Mouse (Mus musculus) limb, embryonic 11.5 days (tissue): ENCODE data around the gene Anapc11. TPM values are rescaled to one million over a fixed set of nuclear protein-coding genes. Genes with fewer than 3 reads are reported as not detected.

ENCODE experiments used
- ATAC-seq: fragments of 200-750 bp; cut with Nextera tagmentation; 2 replicates; pipeline ENCODE4 v1.8.0; 2017; ENCODE audit warnings: low read depth; ENCODE audit not compliant: insufficient number of reproducible peaks, low FRiP score, low TSS enrichment
- DNase-seq: peaks from one replicate; pipeline ENCODE4 v3.0.0-alpha.2; 2015; ENCODE audit warnings: low spot score
- H3K27ac ChIP-seq: fragments of 300-500 bp; sonication (generic); replicated peaks from 2 replicates; pipeline ENCODE4 v1.5.1; 2014; ENCODE audit warnings: low read depth, mild to moderate bottlenecking, low read length
- H3K27me3 ChIP-seq: fragments of 300-500 bp; sonication (generic); 2 replicates; pipeline ENCODE4 v1.6.1; 2014; ENCODE audit warnings: mild to moderate bottlenecking, low read length, mixed read lengths; ENCODE audit not compliant: control insufficient read depth, insufficient read depth
- H3K36me3 ChIP-seq: fragments of 300-500 bp; sonication (generic); 2 replicates; pipeline ENCODE4 v1.6.1; 2014; ENCODE audit warnings: mild to moderate bottlenecking, low read length, moderate library complexity, mixed read lengths; ENCODE audit not compliant: control insufficient read depth, insufficient read depth
- H3K4me1 ChIP-seq: fragments of 300-500 bp; sonication (generic); 2 replicates; pipeline ENCODE4 v1.6.1; 2014; ENCODE audit warnings: low read length, mixed read lengths; ENCODE audit not compliant: control insufficient read depth, insufficient read depth
- H3K4me2 ChIP-seq: fragments of 300-500 bp; sonication (generic); 2 replicates; pipeline ENCODE4 v1.6.1; 2014; ENCODE audit warnings: low read depth, mild to moderate bottlenecking, moderate library complexity; ENCODE audit not compliant: severe bottlenecking
- H3K4me3 ChIP-seq: fragments of 300-500 bp; sonication (generic); 2 replicates; pipeline ENCODE4 v1.5.1; 2014; ENCODE audit warnings: low read depth, low read length
- H3K9ac ChIP-seq: fragments of 300-500 bp; sonication (generic); 2 replicates; pipeline ENCODE4 v1.6.1; 2014; ENCODE audit warnings: mild to moderate bottlenecking, low read length
- H3K9me3 ChIP-seq: fragments of 300-500 bp; sonication (generic); 2 replicates; pipeline ENCODE4 v1.6.1; 2016; ENCODE audit warnings: low read length; ENCODE audit not compliant: control insufficient read depth
- WGBS: fragments of 180-500 bp; shearing (Covaris S2); extraction: QIAGEN DNeasy Blood & Tissue Kit; methylation state at CpG from one replicate; pipeline ENCODE4 v1.1.7; 2014; 5-methylcytosine and 5-hydroxymethylcytosine counted together
- polyA plus RNA-seq: library from polyadenylated mRNA; unstranded; fragments of >200 nt; fragmentation: Nextera tagmentation; extraction: Ambion mirVana; gene quantifications from 2 replicates; pipeline ENCODE4 v1.2.1, GENCODE M21; 2014

Anapc11 gene
- polyA plus RNA-seq, 1 experiment from 2014 or later, result 223 TPM

DNA sequence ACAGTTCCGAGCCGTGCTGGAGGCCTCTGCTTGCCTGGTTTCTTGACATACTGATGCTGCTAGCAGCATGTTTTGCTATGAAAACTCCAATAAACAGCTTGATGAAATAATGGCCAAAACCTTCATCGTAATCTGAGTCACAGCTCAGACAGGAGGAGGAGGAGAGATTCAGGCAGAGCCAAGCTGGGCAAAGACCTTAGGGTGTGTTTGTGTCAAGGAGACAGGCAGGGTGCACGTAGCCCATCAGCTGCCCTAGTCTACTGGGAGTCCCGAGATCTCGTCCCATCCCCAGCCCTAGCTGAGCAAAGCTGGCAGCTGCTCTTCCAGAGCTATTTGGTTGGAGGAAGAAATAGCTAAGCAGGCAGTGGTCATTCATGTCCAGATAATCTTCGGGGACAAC lies 7.4 kb downstream of the Anapc11 start:
- ATAC-seq (no peak), DNase-seq (no peak)
- 91% methylated on average over 7 of the region's 7 CpGs for WGBS
- no peak overlapping the region for H3K9ac ChIP-seq
- no peak overlapping the region for H3K4me3 ChIP-seq
- H3K27me3 ChIP-seq, result 0 out of 2 replicates have a peak, but pooled peaks cover 10% of the 10 kb centered on the region
- peaks cover 12% of the 10 kb centered on the region for H3K36me3 ChIP-seq
- H3K4me2 ChIP-seq, result no peak overlapping the region
- H3K27ac ChIP-seq, result no peak overlapping the region
- peaks cover 6% of the 10 kb centered on the region; the same call in 1 of the 2 replicates for H3K4me1 ChIP-seq
- H3K9me3 ChIP-seq, result no peaks in the 10 kb centered on the region

DNA sequence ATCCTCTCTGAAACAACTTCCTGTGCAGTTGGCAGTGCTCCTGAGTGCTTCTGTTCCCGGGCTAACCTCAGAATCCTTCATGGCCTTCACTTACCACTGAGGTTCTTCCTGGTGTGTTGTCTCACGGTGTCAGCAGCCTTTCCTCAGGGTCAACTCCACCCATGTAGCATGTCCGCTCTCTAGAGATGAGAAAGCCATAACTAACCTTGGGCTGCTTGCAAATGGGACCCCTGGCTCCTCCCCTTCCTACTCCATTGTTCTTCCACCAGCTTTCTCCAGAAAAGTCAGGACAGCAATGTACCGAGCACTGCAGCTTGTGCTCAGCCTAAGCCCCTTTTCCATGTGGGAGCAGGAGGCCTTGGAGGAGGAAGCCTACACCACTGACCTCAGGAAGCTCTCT lies 8.5 kb downstream of the Anapc11 start:
- H3K36me3 ChIP-seq, result peaks cover 12% of the 10 kb centered on the region
- H3K27me3 ChIP-seq, result 0 out of 2 replicates have a peak, but pooled peaks cover 10% of the 10 kb centered on the region
- no peak for ATAC-seq
- H3K9ac ChIP-seq, result no peak overlapping the region
- H3K4me2 ChIP-seq, result no peak overlapping the region
- H3K27ac ChIP-seq, result no peak overlapping the region
- H3K4me1 ChIP-seq, result peaks cover 6% of the 10 kb centered on the region; the same call in 1 of the 2 replicates
- H3K9me3 ChIP-seq, result no peaks in the 10 kb centered on the region
- no peak overlapping the region for H3K4me3 ChIP-seq
- DNase-seq, result no peak
- 79% methylated on average over 4 of the region's 4 CpGs for WGBS

DNA sequence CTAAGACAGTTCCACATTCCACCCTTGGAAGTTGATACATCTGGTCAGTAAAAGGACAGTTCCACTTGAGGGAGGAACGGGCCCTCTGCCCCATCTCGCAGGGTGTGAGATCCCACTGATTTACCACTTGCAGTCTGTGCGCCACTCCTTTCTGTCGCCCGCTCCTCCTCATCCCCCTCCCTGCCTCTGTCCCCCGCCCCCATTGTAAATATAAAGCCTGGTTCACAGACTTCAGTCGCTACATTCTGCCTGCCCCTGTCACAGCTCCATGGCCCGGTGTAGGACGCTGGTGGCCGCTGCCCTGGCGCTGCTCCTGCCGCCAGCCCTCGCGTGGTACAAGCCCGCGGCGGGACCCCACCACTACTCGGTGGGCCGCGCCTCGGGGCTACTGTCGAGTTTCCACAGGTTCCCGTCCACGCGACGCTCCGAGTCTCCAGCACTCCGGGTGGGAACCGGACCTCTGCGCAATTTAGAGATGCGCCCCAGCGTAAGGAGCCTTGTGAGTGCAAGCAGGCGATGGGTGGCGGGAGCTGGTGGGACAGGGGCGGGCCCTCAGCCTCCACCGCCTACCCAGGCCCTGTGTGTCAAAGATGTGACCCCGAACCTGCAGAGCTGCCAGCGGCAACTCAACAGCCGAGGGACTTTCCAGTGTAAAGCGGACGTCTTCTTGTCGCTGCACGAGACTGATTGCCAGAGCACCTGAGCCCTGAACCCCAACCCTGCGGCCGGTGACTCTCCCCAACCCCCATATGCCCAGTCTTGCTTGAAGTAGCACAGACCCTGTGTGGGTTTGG lies 10.2 kb downstream of the Anapc11 start, which contains the start of gene Npb:
Gene Npb (plus strand): TSS at position 237 of the 794 bp plus-strand sequence.
- peak within 1 kb of the TSS; percentile 22 for H3K4me3 ChIP-seq
- peaks cover 6% of the 10 kb centered on the region; the same call in 1 of the 2 replicates for H3K4me1 ChIP-seq
- WGBS, result 4% methylated on average over 45 of the region's 45 CpGs
- peak within 1 kb of the TSS; percentile 52 for H3K9ac ChIP-seq
- H3K9me3 ChIP-seq, result no peaks in the 10 kb centered on the region
- ATAC-seq (peak; percentile 22; the same call in 1 of the 2 replicates), DNase-seq (no peak)
- no peak within 1 kb of the TSS for H3K27ac ChIP-seq
- H3K36me3 ChIP-seq, result peaks cover 10% of the 10 kb centered on the region
- H3K4me2 ChIP-seq, result peak within 1 kb of the TSS; percentile 56
- H3K27me3 ChIP-seq, result 0 out of 2 replicates have a peak, but pooled peaks cover 10% of the 10 kb centered on the region

DNA sequence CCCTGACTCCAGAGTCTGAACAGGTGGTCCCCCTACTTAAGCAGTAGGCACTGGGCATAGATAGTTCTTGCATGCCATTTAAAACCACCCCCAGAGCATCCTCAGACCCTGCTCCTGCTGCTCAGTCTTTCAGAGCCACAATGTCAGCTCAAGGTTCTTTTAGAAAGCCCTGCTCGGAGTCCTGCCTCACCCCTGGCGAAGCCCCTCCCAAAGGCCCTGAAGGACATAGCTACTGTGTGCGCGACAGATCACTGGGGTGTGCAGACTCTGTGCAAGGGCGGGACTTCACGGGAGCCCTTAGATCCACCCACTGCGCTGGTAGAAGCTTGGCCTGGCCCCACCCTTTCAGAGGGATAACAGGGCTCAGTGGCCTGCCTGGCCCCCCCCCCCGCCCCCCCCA lies 11.0 kb downstream of the Anapc11 start:
- Histone ChIP-seq H3K9ac (no peak overlapping the region; the same call in 1 of the 2 replicates), H3K9me3 (no peaks in the 10 kb centered on the region), H3K4me3 (no peak overlapping the region), H3K4me1 (peaks cover 6% of the 10 kb centered on the region; the same call in 1 of the 2 replicates), H3K36me3 (peaks cover 10% of the 10 kb centered on the region), H3K27me3 (0 out of 2 replicates have a peak, but pooled peaks cover 10% of the 10 kb centered on the region), H3K4me2 (no peak overlapping the region), H3K27ac (no peak overlapping the region)
- WGBS, result 42% methylated on average over 8 of the region's 8 CpGs
- ATAC-seq (no peak), DNase-seq (no peak)

DNA sequence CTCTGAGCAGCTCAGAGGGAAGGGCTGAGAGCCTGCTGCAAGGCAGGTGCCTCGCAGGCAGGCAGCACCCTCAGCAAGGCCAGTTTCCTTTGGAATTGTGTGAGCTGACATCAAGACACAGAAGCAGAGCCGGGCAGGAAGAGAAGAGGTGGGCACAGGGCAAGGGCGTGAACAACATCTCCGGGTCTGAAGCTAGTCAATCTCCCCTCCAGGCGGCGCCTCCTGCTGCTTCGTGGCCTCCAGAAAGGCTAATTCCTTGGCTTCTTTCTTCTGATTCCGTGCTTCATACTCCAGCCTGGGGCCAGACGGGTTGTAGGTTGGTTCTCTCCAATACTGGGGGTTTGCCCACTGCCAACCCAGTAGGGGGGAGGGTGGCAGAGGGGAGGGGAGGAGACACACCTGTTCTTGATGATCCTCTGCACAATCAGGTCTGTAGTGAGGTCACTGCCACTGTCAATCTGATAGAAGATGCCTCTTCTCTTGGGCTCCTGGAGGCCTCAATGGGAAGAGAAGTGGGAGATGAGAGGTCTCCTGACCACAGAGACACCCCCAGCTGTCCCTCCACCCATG lies 12.3 kb downstream of the Anapc11 start:
- H3K9ac ChIP-seq, result no peak overlapping the region
- peaks cover 10% of the 10 kb centered on the region for H3K36me3 ChIP-seq
- no peak overlapping the region for H3K27ac ChIP-seq
- DNase-seq (no peak), ATAC-seq (no peak)
- H3K4me2 ChIP-seq, result no peak overlapping the region
- 84% methylated on average over 9 of the region's 9 CpGs for WGBS
- 0 out of 2 replicates have a peak, but pooled peaks cover 10% of the 10 kb centered on the region for H3K27me3 ChIP-seq
- peaks cover 6% of the 10 kb centered on the region; the same call in 1 of the 2 replicates for H3K4me1 ChIP-seq
- H3K9me3 ChIP-seq, result no peaks in the 10 kb centered on the region
- H3K4me3 ChIP-seq, result no peak overlapping the region

DNA sequence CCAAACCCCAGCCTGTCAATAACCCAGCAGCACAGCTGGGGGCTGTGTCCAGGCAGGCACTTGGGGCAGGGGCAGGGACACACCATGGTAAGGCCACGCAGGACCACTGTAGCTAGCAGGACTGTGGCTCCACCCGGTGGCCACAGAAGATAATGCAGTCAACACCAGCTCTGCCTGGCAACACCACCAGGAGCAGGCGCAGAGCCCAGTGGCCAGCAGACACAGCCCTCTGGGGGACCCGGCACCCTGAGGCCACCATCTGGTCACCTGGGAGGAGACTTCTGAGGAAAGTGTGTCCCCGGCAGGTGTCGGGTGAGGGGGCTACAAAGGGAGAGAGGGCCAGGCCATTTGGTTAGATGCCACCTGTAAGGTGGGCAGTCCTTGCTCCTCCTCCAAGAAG lies 14.5 kb downstream of the Anapc11 start:
- WGBS, result 36% methylated on average over 6 of the region's 6 CpGs
- peaks cover 14% of the 10 kb centered on the region for H3K4me1 ChIP-seq
- H3K27ac ChIP-seq, result no peak overlapping the region
- 0 out of 2 replicates have a peak, but pooled peaks cover 6% of the 10 kb centered on the region for H3K27me3 ChIP-seq
- no peak overlapping the region for H3K4me2 ChIP-seq
- H3K9me3 ChIP-seq, result no peaks in the 10 kb centered on the region
- no peak overlapping the region for H3K4me3 ChIP-seq
- H3K36me3 ChIP-seq, result peaks cover 7% of the 10 kb centered on the region
- H3K9ac ChIP-seq, result no peak overlapping the region
- DNase-seq (peak; percentile 78), ATAC-seq (no peak)

DNA sequence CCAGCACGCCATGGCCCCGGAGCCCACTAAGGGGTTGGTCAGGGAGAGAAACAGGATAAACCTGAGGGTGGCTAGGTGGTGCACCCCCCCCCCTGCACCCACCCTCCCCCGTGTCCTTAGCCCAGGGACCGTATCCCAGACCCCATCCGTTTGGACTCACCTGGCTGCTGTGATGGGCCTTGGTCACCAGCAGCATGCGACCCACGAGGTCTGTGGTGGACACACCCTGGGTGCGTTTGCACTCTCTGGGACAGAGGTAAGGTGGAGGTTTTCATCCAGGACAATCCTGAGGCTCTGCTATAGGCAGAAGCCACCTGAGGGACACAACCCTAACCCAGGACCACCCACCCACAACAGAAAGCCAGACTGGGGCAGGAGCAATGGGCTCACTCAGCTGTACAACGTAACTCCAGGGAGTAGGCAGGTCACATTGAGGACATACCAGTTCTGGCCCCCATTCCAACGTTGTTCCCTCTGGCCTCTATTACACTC lies 15.3 kb downstream of the Anapc11 start:
- ATAC-seq (no peak), DNase-seq (no peak)
- no peak overlapping the region for H3K4me3 ChIP-seq
- 86% methylated on average over 10 of the region's 10 CpGs for whole genome bisulfite sequencing
- no peaks in the 10 kb centered on the region for H3K9me3 ChIP-seq
- 0 out of 2 replicates have a peak, but pooled peaks cover 6% of the 10 kb centered on the region for H3K27me3 ChIP-seq
- peaks cover 8% of the 10 kb centered on the region for H3K36me3 ChIP-seq
- no peak overlapping the region for H3K27ac ChIP-seq
- no peak overlapping the region for H3K9ac ChIP-seq
- no peak overlapping the region for H3K4me2 ChIP-seq
- peaks cover 16% of the 10 kb centered on the region for H3K4me1 ChIP-seq

DNA sequence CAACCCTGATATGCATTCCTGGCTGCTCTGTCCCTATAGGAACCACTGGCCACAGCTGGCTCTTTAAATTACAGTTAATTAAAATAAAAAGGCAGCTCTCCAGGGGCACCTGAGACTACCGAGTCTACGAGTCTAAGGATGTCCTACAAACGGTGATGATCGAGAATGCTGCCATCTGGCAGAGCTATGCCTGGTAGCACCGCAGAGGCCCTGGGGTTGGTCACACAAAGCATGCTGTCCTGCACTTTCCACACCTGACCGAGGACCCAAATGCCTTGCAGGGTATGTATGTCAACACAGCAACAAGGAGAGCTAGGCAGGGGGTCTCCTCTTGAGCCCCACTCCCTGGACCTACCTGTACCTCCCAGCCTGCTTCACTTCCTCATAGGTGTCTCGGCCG lies 15.8 kb downstream of the Anapc11 start:
- 88% methylated on average over 8 of the region's 8 CpGs for WGBS
- H3K27me3 ChIP-seq, result 0 out of 2 replicates have a peak, but pooled peaks cover 5% of the 10 kb centered on the region
- no peak overlapping the region for H3K9ac ChIP-seq
- H3K9me3 ChIP-seq, result no peaks in the 10 kb centered on the region
- no peak for ATAC-seq
- no peak overlapping the region for H3K27ac ChIP-seq
- H3K4me1 ChIP-seq, result peaks cover 11% of the 10 kb centered on the region
- DNase-seq, result no peak
- H3K36me3 ChIP-seq, result peaks cover 11% of the 10 kb centered on the region
- no peak overlapping the region for H3K4me2 ChIP-seq
- H3K4me3 ChIP-seq, result no peak overlapping the region
